Mouse (Mus musculus): ENCODE data around the gene Dner. TPM values are rescaled to one million over a fixed set of nuclear protein-coding genes. Genes with fewer than 3 reads are reported as not detected.

Dner gene
- polyA plus RNA-seq (2012; ENCODE audit: insufficient read depth, insufficient read length, missing spikeins): 0.20 and 0.97 TPM in 2 replicates

GRCm38 (mm10) chr1:84695517-84696411, at the start of gene Dner:
Dner (minus strand) TSS chr1:84696221.
- Histone ChIP-seq H3K4me3 (ENCODE audit: insufficient read depth, low read length) (peak within 1 kb of the TSS; percentile 53), H3K4me1 (ENCODE audit: control insufficient read depth, insufficient read depth, low read length) (peaks cover 3% of the 10 kb centered on the region; the same call in 1 of the 2 replicates), H3K27ac (ENCODE audit: insufficient read depth, low read depth, low read length) (no peak within 1 kb of the TSS)
- TF ChIP-seq POLR2A (IDR thresholded peaks at IDR 0.05; ENCODE audit: borderline replicate concordance, low read depth, low read length): no peak
- no peak for TF ChIP-seq CTCF (IDR thresholded peaks at IDR 0.05; ENCODE audit: low read depth, low read length)

- H3K27ac ChIP-seq (ENCODE audit: insufficient read depth, low read depth, low read length): no peak overlapping the region
- no peak overlapping the region for H3K4me3 ChIP-seq (ENCODE audit: insufficient read depth, low read length)
- TF ChIP-seq POLR2A (IDR thresholded peaks at IDR 0.05; ENCODE audit: borderline replicate concordance, low read depth, low read length): no peak
- no peak for TF ChIP-seq CTCF (IDR thresholded peaks at IDR 0.05; ENCODE audit: low read depth, low read length)
- H3K4me1 ChIP-seq (ENCODE audit: control insufficient read depth, insufficient read depth, low read length): no peaks in the 10 kb centered on the region
These were observed 46.1 kb upstream of the Dner start for GRCm38 (mm10) chr1:84742156-84742555.

GRCm38 (mm10) chr1:84740080-84740479, 44.1 kb upstream of the Dner start:
- TF ChIP-seq POLR2A (IDR thresholded peaks at IDR 0.05; ENCODE audit: borderline replicate concordance, low read depth, low read length) (no peak), CTCF (IDR thresholded peaks at IDR 0.05; ENCODE audit: low read depth, low read length) (no peak)
- Histone ChIP-seq H3K4me3 (ENCODE audit: insufficient read depth, low read length) (no peak overlapping the region), H3K4me1 (ENCODE audit: control insufficient read depth, insufficient read depth, low read length) (no peaks in the 10 kb centered on the region), H3K27ac (ENCODE audit: insufficient read depth, low read depth, low read length) (no peak overlapping the region)

- no peak for TF ChIP-seq POLR2A (IDR thresholded peaks at IDR 0.05; ENCODE audit: borderline replicate concordance, low read depth, low read length)
- no peak for TF ChIP-seq CTCF (IDR thresholded peaks at IDR 0.05; ENCODE audit: low read depth, low read length)
- Histone ChIP-seq H3K27ac (ENCODE audit: insufficient read depth, low read depth, low read length) (no peak overlapping the region), H3K4me1 (ENCODE audit: control insufficient read depth, insufficient read depth, low read length) (no peaks in the 10 kb centered on the region), H3K4me3 (ENCODE audit: insufficient read depth, low read length) (no peak overlapping the region)
These were observed 41.1 kb upstream of the Dner start for GRCm38 (mm10) chr1:84737097-84737496.

- Histone ChIP-seq H3K4me3 (ENCODE audit: insufficient read depth, low read length) (no peak overlapping the region), H3K4me1 (ENCODE audit: control insufficient read depth, insufficient read depth, low read length) (no peaks in the 10 kb centered on the region), H3K27ac (ENCODE audit: insufficient read depth, low read depth, low read length) (no peak overlapping the region)
- TF ChIP-seq CTCF (IDR thresholded peaks at IDR 0.05; ENCODE audit: low read depth, low read length): no peak
- TF ChIP-seq POLR2A (IDR thresholded peaks at IDR 0.05; ENCODE audit: borderline replicate concordance, low read depth, low read length): no peak
These were observed 37.8 kb upstream of the Dner start for GRCm38 (mm10) chr1:84733799-84734198.

GRCm38 (mm10) chr1:84731763-84732162, 35.7 kb upstream of the Dner start:
- TF ChIP-seq POLR2A (IDR thresholded peaks at IDR 0.05; ENCODE audit: borderline replicate concordance, low read depth, low read length): no peak
- TF ChIP-seq CTCF (IDR thresholded peaks at IDR 0.05; ENCODE audit: low read depth, low read length): no peak
- Histone ChIP-seq H3K4me3 (ENCODE audit: insufficient read depth, low read length) (no peak overlapping the region), H3K27ac (ENCODE audit: insufficient read depth, low read depth, low read length) (no peak overlapping the region), H3K4me1 (ENCODE audit: control insufficient read depth, insufficient read depth, low read length) (no peaks in the 10 kb centered on the region)

- TF ChIP-seq POLR2A (IDR thresholded peaks at IDR 0.05; ENCODE audit: borderline replicate concordance, low read depth, low read length) (no peak), CTCF (IDR thresholded peaks at IDR 0.05; ENCODE audit: low read depth, low read length) (no peak)
- no peak overlapping the region for H3K27ac ChIP-seq (ENCODE audit: insufficient read depth, low read depth, low read length)
- no peak overlapping the region for H3K4me3 ChIP-seq (ENCODE audit: insufficient read depth, low read length)
- H3K4me1 ChIP-seq (ENCODE audit: control insufficient read depth, insufficient read depth, low read length): no peaks in the 10 kb centered on the region
These were observed 26.8 kb upstream of the Dner start for GRCm38 (mm10) chr1:84722841-84723240.

- no peak overlapping the region for H3K27ac ChIP-seq (ENCODE audit: insufficient read depth, low read depth, low read length)
- TF ChIP-seq POLR2A (IDR thresholded peaks at IDR 0.05; ENCODE audit: borderline replicate concordance, low read depth, low read length): no peak
- no peak for TF ChIP-seq CTCF (IDR thresholded peaks at IDR 0.05; ENCODE audit: low read depth, low read length)
- H3K4me1 ChIP-seq (ENCODE audit: control insufficient read depth, insufficient read depth, low read length): no peaks in the 10 kb centered on the region
- no peak overlapping the region for H3K4me3 ChIP-seq (ENCODE audit: insufficient read depth, low read length)
These were observed 26.4 kb upstream of the Dner start for GRCm38 (mm10) chr1:84722371-84722770.

GRCm38 (mm10) chr1:84721942-84722341, 25.9 kb upstream of the Dner start:
- H3K27ac ChIP-seq (ENCODE audit: insufficient read depth, low read depth, low read length): no peak overlapping the region
- TF ChIP-seq POLR2A (IDR thresholded peaks at IDR 0.05; ENCODE audit: borderline replicate concordance, low read depth, low read length) (no peak), CTCF (IDR thresholded peaks at IDR 0.05; ENCODE audit: low read depth, low read length) (no peak)
- no peak overlapping the region for H3K4me3 ChIP-seq (ENCODE audit: insufficient read depth, low read length)
- no peaks in the 10 kb centered on the region for H3K4me1 ChIP-seq (ENCODE audit: control insufficient read depth, insufficient read depth, low read length)

All from bone marrow macrophage, adult 2 months (primary cell).